In the genomic region with DNA sequence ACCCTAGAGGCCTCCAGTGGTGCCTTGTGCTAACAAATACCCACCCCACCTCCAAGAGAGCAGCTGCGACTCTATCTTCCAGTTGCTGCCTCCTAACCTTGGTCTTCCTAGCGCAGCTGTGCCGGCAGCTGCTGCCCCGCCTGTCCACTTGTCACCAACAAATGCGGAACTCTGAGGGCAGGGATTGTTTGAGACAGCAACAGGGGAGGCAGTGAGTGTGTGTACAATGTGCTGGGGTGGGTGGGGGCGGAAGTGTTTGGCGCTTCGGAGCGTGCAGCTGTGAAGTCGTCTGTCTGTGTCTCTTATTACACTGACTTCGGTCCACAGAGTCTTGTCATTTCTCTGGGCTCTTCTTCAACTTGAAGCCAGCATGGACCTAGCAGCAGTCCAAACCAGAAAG, we compare ENCODE assay signal across 8 mouse cellular contexts. TPM values are rescaled to one million over a fixed set of nuclear protein-coding genes. Genes with fewer than 3 reads are reported as not detected.
DNase-seq lines count a peak whose midpoint lies in the region; ATAC-seq and TF ChIP-seq lines count a peak whose summit lies in the region.
"Had no signal": no experiment of that assay in that cellular context is flagged by ENCODE, and none has a peak within 500 bp of the region (broad histone marks: within the 10 kb centered on the region; RNA-seq: fewer than 3 reads in every experiment).

No protein-coding gene starts in this region.

- TF ChIP-seq CTCF in C2C12 (IDR thresholded peaks at IDR 0.05; ENCODE audit: control insufficient read depth, insufficient read depth, insufficient read length) = no peak
- no peak for TF ChIP-seq CTCF in gastrocnemius, adult 2 months (IDR thresholded peaks at IDR 0.05)
- TF ChIP-seq CTCF in left cerebral cortex, adult 2 months (IDR thresholded peaks at IDR 0.05) = no peak

- H3K9ac ChIP-seq in limb, embryonic 14.5 days (ENCODE audit: low read depth, low read length, severe bottlenecking) = no peak overlapping the region

- peak; percentile 60 for DNase-seq in gastrocnemius, adult 2 months
- peak; percentile 68 for DNase-seq in limb, embryonic 14.5 days (ENCODE audit: low spot score)
- peak; percentile 70 for DNase-seq in naive thymus-derived CD4-positive, alpha-beta T cell, adult 2 months (ENCODE audit: low read depth)
- DNase-seq in layer of hippocampus, adult 11-12 months (ENCODE audit: low spot score) = no peak
- no peak for DNase-seq in left cerebral cortex, adult 2 months (ENCODE audit: extremely low spot score in 1 of 2, low spot score in 2 of 2)

- H3K4me2 ChIP-seq in limb, embryonic 14.5 days (replicated peaks; ENCODE audit: low read depth, low read length, severe bottlenecking) = no peak overlapping the region

- H3K27ac ChIP-seq in gastrocnemius, adult 2 months = peak overlapping the region; percentile 57
- H3K27ac ChIP-seq in limb, embryonic 14.5 days (replicated peaks; ENCODE audit: low read depth, low read length) = no peak overlapping the region
- no peak overlapping the region for H3K27ac ChIP-seq in left cerebral cortex, adult 2 months
- H3K27ac ChIP-seq: macrophage had no signal

- no peak for TF ChIP-seq POLR2A in limb, embryonic 14.5 days (IDR thresholded peaks at IDR 0.05; ENCODE audit: borderline replicate concordance, extremely low read depth, insufficient read depth, insufficient read length)

- H3K79me2 ChIP-seq in C2C12 (ENCODE audit: control insufficient read depth, insufficient read depth) = no peaks in the 10 kb centered on the region

- H3ac ChIP-seq in C2C12 (ENCODE audit: control insufficient read depth, insufficient read length, low read depth) = no peak overlapping the region

- no peaks in the 10 kb centered on the region for H3K9me3 ChIP-seq in limb, embryonic 14.5 days (ENCODE audit: control insufficient read depth, low read length)

- intact Hi-C loops in gastrocnemius, adult 2 months (cut with DNase I) = no loop called here
- intact Hi-C loops in left cerebral cortex, adult 2 months (cut with DNase I) = no loop called here

- H3K36me3 ChIP-seq in C2C12 (ENCODE audit: control insufficient read depth, insufficient read depth) = no peaks in the 10 kb centered on the region
- no peaks in the 10 kb centered on the region; the same call in 1 of the 2 replicates for H3K36me3 ChIP-seq in limb, embryonic 14.5 days (ENCODE audit: control insufficient read depth, insufficient read depth, low read length)

- ATAC-seq in CD4-positive, CD25-positive, alpha-beta regulatory T cell, adult 4 months = peak; percentile 66
- ATAC-seq in limb, embryonic 14.5 days (ENCODE audit: low FRiP score, low read depth) = peak; percentile 90

- H3K4me3 ChIP-seq in C2C12 (ENCODE audit: insufficient read depth, poor library complexity, severe bottlenecking) = no peak overlapping the region
- H3K4me3 ChIP-seq in gastrocnemius, adult 2 months = peak overlapping the region; percentile 26; the same call in 1 of the 2 replicates
- H3K4me3 ChIP-seq in limb, embryonic 14.5 days (replicated peaks; ENCODE audit: low read length) = no peak overlapping the region
- no peak overlapping the region for H3K4me3 ChIP-seq in left cerebral cortex, adult 2 months

- 42% methylated on average over 11 of the region's 11 CpGs for WGBS in limb, embryonic 14.5 days

- H3K79me3 ChIP-seq in C2C12 (ENCODE audit: low read depth) = no peaks in the 10 kb centered on the region

- H3K4me1 ChIP-seq in limb, embryonic 14.5 days (ENCODE audit: control insufficient read depth, insufficient read depth, low read length) = peaks cover 9% of the 10 kb centered on the region

- no peaks in the 10 kb centered on the region for H3K27me3 ChIP-seq in C2C12 (ENCODE audit: control insufficient read depth, insufficient read depth, insufficient read length)
- H3K27me3 ChIP-seq in limb, embryonic 14.5 days (ENCODE audit: control insufficient read depth, insufficient read depth, low read length) = no peaks in the 10 kb centered on the region

TF ChIP-seq in C2C12, 6 proteins besides CTCF, POLR2A, EP300 and RAD21:
- TF ChIP-seq MYOD1 (IDR thresholded peaks at IDR 0.05; ENCODE audit: control insufficient read depth, insufficient read length, low read depth) (peak; percentile 59), MYOG (IDR thresholded peaks at IDR 0.05; ENCODE audit: control insufficient read depth, extremely low read depth, insufficient read length) (no peak)
TF ChIP-seq in C2C12: peak in this region for 1.

RNA-seq across cellular contexts. Expression of a gene that starts 49.7 kb away (rescaled TPM):
- 6.4 TPM for polyA plus RNA-seq in C2C12 (2012; fragmentation: generic; extraction: Trizol)
- 1 to 10 TPM; 8.5 to 9.0 TPM for polyA plus RNA-seq in CD4-positive, CD25-positive, alpha-beta regulatory T cell, adult 4 months (2017; shearing (Covaris generic))
- total RNA-seq in gastrocnemius, adult 2 months (2021) = 10 to 100 TPM; 29.7 to 34.3 TPM
- polyA plus RNA-seq in limb, embryonic 14.5 days (2012; rRNA removed) = 38.8 and 39.5 TPM in 2 replicates
- 13.4 and 14.0 TPM in 2 replicates for polyA plus RNA-seq in limb, embryonic 14.5 days (2014; fragmentation: Nextera tagmentation; extraction: Ambion mirVana)
- total RNA-seq in left cerebral cortex, adult 2 months (2021) = 10 to 100 TPM; 86.4 to 87.4 TPM

Comparison
In these comparisons a context has a peak if more than half of its experiments do, and no peak if none do; other contexts are left out.
1. DNase-seq: peak in gastrocnemius, adult 2 months (single experiment), limb, embryonic 14.5 days (single experiment) and naive thymus-derived CD4-positive, alpha-beta T cell, adult 2 months (single experiment); none in layer of hippocampus, adult 11-12 months (single experiment) and left cerebral cortex, adult 2 months (0 of 2).